Mouse (Mus musculus): ENCODE results near the gene Adgre5. TPM values are rescaled to one million over a fixed set of nuclear protein-coding genes. Genes with fewer than 3 reads are reported as not detected.

Adgre5 gene
- polyA plus RNA-seq, 1 experiment from 2014 or later = 50.1 TPM

GRCm38 (mm10) chr8:83698661-83699453 is 42.3 kb downstream of the Adgre5 start, which contains the start of gene Pkn1:
TSS of gene Pkn1 (minus strand) at chr8:83699179.
- under 1% methylated on average over 85 of the region's 85 CpGs for WGBS
- H3K9ac ChIP-seq = peak within 1 kb of the TSS; percentile 75
- peaks cover 39% of the 10 kb centered on the region for H3K4me1 ChIP-seq
- no peaks in the 10 kb centered on the region for H3K36me3 ChIP-seq
- H3K4me3 ChIP-seq (replicated peaks) = peak within 1 kb of the TSS; percentile 82
- H3K9me3 ChIP-seq (replicated peaks) = no peaks in the 10 kb centered on the region
- no peaks in the 10 kb centered on the region for H3K27me3 ChIP-seq
- H3K27ac ChIP-seq (replicated peaks) = peak within 1 kb of the TSS; percentile 83
- ATAC-seq (ENCODE audit: insufficient number of reproducible peaks, low FRiP score, low TSS enrichment, low read depth) = peak; percentile 89
- peak within 1 kb of the TSS; percentile 86 for H3K4me2 ChIP-seq (replicated peaks)

GRCm38 (mm10) chr8:83698291-83698660 is 42.9 kb downstream of the Adgre5 start:
- Histone ChIP-seq H3K36me3 (no peaks in the 10 kb centered on the region), H3K4me2 (replicated peaks) (peak overlapping the region; percentile 86), H3K4me1 (peaks cover 42% of the 10 kb centered on the region), H3K27me3 (no peaks in the 10 kb centered on the region), H3K9ac (peak overlapping the region; percentile 75), H3K9me3 (replicated peaks) (no peaks in the 10 kb centered on the region), H3K27ac (replicated peaks) (peak overlapping the region; percentile 83), H3K4me3 (replicated peaks) (peak overlapping the region; percentile 82)
- 5% methylated on average over 15 of the region's 15 CpGs for WGBS
- no peak for ATAC-seq (ENCODE audit: insufficient number of reproducible peaks, low FRiP score, low TSS enrichment, low read depth)

- Histone ChIP-seq H3K27ac (replicated peaks) (peak overlapping the region; percentile 83; the same call in 1 of the 2 replicates), H3K36me3 (peaks cover 3% of the 10 kb centered on the region)
- no peak for ATAC-seq (ENCODE audit: insufficient number of reproducible peaks, low FRiP score, low TSS enrichment, low read depth)
Observed at GRCm38 (mm10) chr8:83697374-83698220, 43.5 kb downstream of the Adgre5 start.

GRCm38 (mm10) chr8:83695351-83696106 is 45.6 kb downstream of the Adgre5 start:
- H3K27me3 ChIP-seq = no peaks in the 10 kb centered on the region
- WGBS = 82% methylated on average over 17 of the region's 17 CpGs
- no peak overlapping the region for H3K9ac ChIP-seq
- H3K27ac ChIP-seq (replicated peaks) = no peak overlapping the region
- peaks cover 24% of the 10 kb centered on the region for H3K36me3 ChIP-seq
- no peaks in the 10 kb centered on the region for H3K9me3 ChIP-seq (replicated peaks)
- no peak for ATAC-seq (ENCODE audit: insufficient number of reproducible peaks, low FRiP score, low TSS enrichment, low read depth)
- peaks cover 38% of the 10 kb centered on the region for H3K4me1 ChIP-seq
- H3K4me2 ChIP-seq (replicated peaks) = no peak overlapping the region
- no peak overlapping the region for H3K4me3 ChIP-seq (replicated peaks)

More at GRCm38 (mm10) chr8:83697374-83698220, 43.5 kb downstream of the Adgre5 start:
- H3K9ac ChIP-seq = peak overlapping the region; percentile 75
- no peaks in the 10 kb centered on the region for H3K9me3 ChIP-seq (replicated peaks)
- WGBS = 40% methylated on average over 19 of the region's 19 CpGs
- H3K4me1 ChIP-seq = peaks cover 42% of the 10 kb centered on the region
- peak overlapping the region; percentile 82 for H3K4me3 ChIP-seq (replicated peaks)
- no peaks in the 10 kb centered on the region for H3K27me3 ChIP-seq
- H3K4me2 ChIP-seq (replicated peaks) = peak overlapping the region; percentile 86

GRCm38 (mm10) chr8:83694369-83695160 is 46.6 kb downstream of the Adgre5 start:
- no peak overlapping the region for H3K9ac ChIP-seq
- peaks cover 32% of the 10 kb centered on the region for H3K4me1 ChIP-seq
- no peak overlapping the region for H3K27ac ChIP-seq (replicated peaks)
- no peaks in the 10 kb centered on the region for H3K27me3 ChIP-seq
- ATAC-seq (ENCODE audit: insufficient number of reproducible peaks, low FRiP score, low TSS enrichment, low read depth) = no peak
- H3K4me2 ChIP-seq (replicated peaks) = no peak overlapping the region
- WGBS = 83% methylated on average over 11 of the region's 11 CpGs
- no peak overlapping the region for H3K4me3 ChIP-seq (replicated peaks)
- no peaks in the 10 kb centered on the region for H3K9me3 ChIP-seq (replicated peaks)
- H3K36me3 ChIP-seq = peaks cover 33% of the 10 kb centered on the region

GRCm38 (mm10) chr8:83693609-83694236 is 47.4 kb downstream of the Adgre5 start:
- 76% methylated on average over 10 of the region's 10 CpGs for WGBS
- H3K4me2 ChIP-seq (replicated peaks) = no peak overlapping the region
- no peak overlapping the region for H3K27ac ChIP-seq (replicated peaks)
- ATAC-seq (ENCODE audit: insufficient number of reproducible peaks, low FRiP score, low TSS enrichment, low read depth) = no peak
- H3K4me3 ChIP-seq (replicated peaks) = no peak overlapping the region
- no peaks in the 10 kb centered on the region for H3K27me3 ChIP-seq
- no peaks in the 10 kb centered on the region for H3K9me3 ChIP-seq (replicated peaks)
- peaks cover 38% of the 10 kb centered on the region for H3K36me3 ChIP-seq
- no peak overlapping the region for H3K9ac ChIP-seq
- peaks cover 32% of the 10 kb centered on the region for H3K4me1 ChIP-seq

- no peak overlapping the region for H3K4me3 ChIP-seq (replicated peaks)
- H3K27ac ChIP-seq (replicated peaks) = no peak overlapping the region
- H3K4me2 ChIP-seq (replicated peaks) = no peak overlapping the region
- peaks cover 55% of the 10 kb centered on the region for H3K36me3 ChIP-seq
- no peaks in the 10 kb centered on the region for H3K9me3 ChIP-seq (replicated peaks)
- peaks cover 6% of the 10 kb centered on the region; the same call in 1 of the 2 replicates for H3K4me1 ChIP-seq
- no peak for ATAC-seq (ENCODE audit: insufficient number of reproducible peaks, low FRiP score, low TSS enrichment, low read depth)
- H3K9ac ChIP-seq = no peak overlapping the region
- no peaks in the 10 kb centered on the region for H3K27me3 ChIP-seq
- WGBS = 91% methylated on average over 6 of the region's 6 CpGs
Observed at GRCm38 (mm10) chr8:83689264-83689663, 51.9 kb downstream of the Adgre5 start.

GRCm38 (mm10) chr8:83684517-83684916 is 56.6 kb downstream of the Adgre5 start:
- WGBS = 97% methylated on average over 9 of the region's 9 CpGs

GRCm38 (mm10) chr8:83681099-83681498 is 60.0 kb downstream of the Adgre5 start:
- peak overlapping the region; percentile 85 for H3K27ac ChIP-seq (replicated peaks)
- peaks cover 64% of the 10 kb centered on the region for H3K36me3 ChIP-seq
- H3K9me3 ChIP-seq (replicated peaks) = no peaks in the 10 kb centered on the region
- 0 out of 2 replicates have a peak, but pooled peaks have one; percentile 40 for ATAC-seq (ENCODE audit: insufficient number of reproducible peaks, low FRiP score, low TSS enrichment, low read depth)
- no peak overlapping the region for H3K9ac ChIP-seq
- H3K4me1 ChIP-seq = peaks cover 16% of the 10 kb centered on the region
- WGBS = 18% methylated on average over 6 of the region's 6 CpGs
- H3K4me3 ChIP-seq (replicated peaks) = no peak overlapping the region
- no peaks in the 10 kb centered on the region for H3K27me3 ChIP-seq
- H3K4me2 ChIP-seq (replicated peaks) = no peak overlapping the region

More at GRCm38 (mm10) chr8:83684517-83684916, 56.6 kb downstream of the Adgre5 start:
- Histone ChIP-seq H3K4me2 (replicated peaks) (no peak overlapping the region), H3K27me3 (no peaks in the 10 kb centered on the region), H3K27ac (replicated peaks) (no peak overlapping the region), H3K9ac (no peak overlapping the region), H3K4me1 (peaks cover 16% of the 10 kb centered on the region), H3K36me3 (peaks cover 46% of the 10 kb centered on the region), H3K9me3 (replicated peaks) (no peaks in the 10 kb centered on the region), H3K4me3 (replicated peaks) (no peak overlapping the region)
- ATAC-seq (ENCODE audit: insufficient number of reproducible peaks, low FRiP score, low TSS enrichment, low read depth) = no peak

GRCm38 (mm10) chr8:83680603-83681002 is 60.5 kb downstream of the Adgre5 start:
- no peak overlapping the region for H3K9ac ChIP-seq
- WGBS = 45% methylated on average over 5 of the region's 5 CpGs
- H3K36me3 ChIP-seq = peaks cover 59% of the 10 kb centered on the region

More at GRCm38 (mm10) chr8:83680603-83681002, 60.5 kb downstream of the Adgre5 start:
- Histone ChIP-seq H3K27me3 (no peaks in the 10 kb centered on the region), H3K9me3 (replicated peaks) (no peaks in the 10 kb centered on the region), H3K4me2 (replicated peaks) (no peak overlapping the region), H3K4me1 (peaks cover 16% of the 10 kb centered on the region), H3K27ac (replicated peaks) (peak overlapping the region; percentile 85), H3K4me3 (replicated peaks) (no peak overlapping the region)
- no peak for ATAC-seq (ENCODE audit: insufficient number of reproducible peaks, low FRiP score, low TSS enrichment, low read depth)
